Mouse (Mus musculus) large intestine, adult 2 months (tissue): ENCODE data around the gene Pgbd5. TPM values are rescaled to one million over a fixed set of nuclear protein-coding genes. Genes with fewer than 3 reads are reported as not detected.

ENCODE experiments used
- polyA plus RNA-seq: library from polyadenylated mRNA; depleted of rRNA; stranded (reverse); fragments of >200 nt; gene quantifications from 2 replicates; pipeline ENCODE4 v1.2.3, GENCODE M21; 2012; rRNA removed

The Pgbd5 gene
- polyA plus RNA-seq, 1 experiment, result 4.2 TPM

Other genes with a start within 250 kb of the Pgbd5 start
- gene Galnt2, start 208.3 kb downstream of the Pgbd5 start, polyA plus RNA-seq, result 3.6 and 10.3 TPM in 2 replicates
- 17.5 and 24.4 TPM in 2 replicates for gene Cog2, start 81.1 kb upstream of the Pgbd5 start, polyA plus RNA-seq
- gene Agt, start 130.0 kb upstream of the Pgbd5 start, polyA plus RNA-seq, result 17.9 and 25.2 TPM in 2 replicates
- 13.4 and 27.5 TPM in 2 replicates for gene Capn9, start 136.5 kb upstream of the Pgbd5 start, polyA plus RNA-seq
- 23.0 and 25.1 TPM in 2 replicates for gene 2310022B05Rik, start 223.7 kb upstream of the Pgbd5 start, polyA plus RNA-seq